Mouse (Mus musculus) adipocyte (in vitro differentiated cells): ENCODE results near the gene Zbtb9.

Source experiments
- DNase-seq: peaks from one replicate; pipeline ENCODE4 v3.0.0-alpha.2; 2016; ENCODE audit warnings: low spot score

The Zbtb9 gene

GRCm38 (mm10) chr17:27011998-27012672 is 39.2 kb downstream of the Zbtb9 start:
- no peak for DNase-seq

GRCm38 (mm10) chr17:27012909-27013308 is 39.9 kb downstream of the Zbtb9 start:
- peak; percentile 48 for DNase-seq

- peak; percentile 60 for DNase-seq
These were observed 44.9 kb downstream of the Zbtb9 start for GRCm38 (mm10) chr17:27017564-27018499.

GRCm38 (mm10) chr17:27018555-27019196 is 45.7 kb downstream of the Zbtb9 start:
- DNase-seq: no peak

GRCm38 (mm10) chr17:27021076-27021475 is 48.1 kb downstream of the Zbtb9 start:
- no peak for DNase-seq

GRCm38 (mm10) chr17:27021736-27022135 is 48.8 kb downstream of the Zbtb9 start:
- no peak for DNase-seq

GRCm38 (mm10) chr17:27023342-27023741 is 50.4 kb downstream of the Zbtb9 start:
- DNase-seq: no peak

- DNase-seq: no peak
These were observed 52.4 kb downstream of the Zbtb9 start for GRCm38 (mm10) chr17:27025326-27025902.

- DNase-seq: no peak
These were observed 53.0 kb downstream of the Zbtb9 start for GRCm38 (mm10) chr17:27025951-27026350.

GRCm38 (mm10) chr17:27027460-27028283 is 54.7 kb downstream of the Zbtb9 start:
- peak; percentile 76 for DNase-seq

GRCm38 (mm10) chr17:27028284-27028795 is 55.4 kb downstream of the Zbtb9 start:
- DNase-seq: peak; percentile 92

GRCm38 (mm10) chr17:27028909-27029308 is 55.9 kb downstream of the Zbtb9 start, which contains the start of gene Bak1:
Gene Bak1 (minus strand): TSS chr17:27029009.
- no peak for DNase-seq

GRCm38 (mm10) chr17:27029431-27029830 is 56.5 kb downstream of the Zbtb9 start:
- DNase-seq: no peak

- DNase-seq: no peak
These were observed 57.9 kb downstream of the Zbtb9 start for GRCm38 (mm10) chr17:27030896-27031295.

- no peak for DNase-seq
These were observed 59.4 kb downstream of the Zbtb9 start for GRCm38 (mm10) chr17:27032328-27032727.

GRCm38 (mm10) chr17:27032869-27033268 is 59.9 kb downstream of the Zbtb9 start:
- DNase-seq: peak; percentile 86

- no peak for DNase-seq
These were observed 63.5 kb downstream of the Zbtb9 start for GRCm38 (mm10) chr17:27036465-27036864.

GRCm38 (mm10) chr17:27038335-27039050 is 65.5 kb downstream of the Zbtb9 start:
- DNase-seq: no peak

GRCm38 (mm10) chr17:27039432-27040102 is 66.6 kb downstream of the Zbtb9 start:
- no peak for DNase-seq
